Mouse (Mus musculus): ENCODE measurements around the gene Exoc3l2. TPM values are rescaled to one million over a fixed set of nuclear protein-coding genes. Genes with fewer than 3 reads are reported as not detected.

Gene Exoc3l2
- polyA plus RNA-seq, 1 experiment from 2014 or later: 0.97 TPM

DNA sequence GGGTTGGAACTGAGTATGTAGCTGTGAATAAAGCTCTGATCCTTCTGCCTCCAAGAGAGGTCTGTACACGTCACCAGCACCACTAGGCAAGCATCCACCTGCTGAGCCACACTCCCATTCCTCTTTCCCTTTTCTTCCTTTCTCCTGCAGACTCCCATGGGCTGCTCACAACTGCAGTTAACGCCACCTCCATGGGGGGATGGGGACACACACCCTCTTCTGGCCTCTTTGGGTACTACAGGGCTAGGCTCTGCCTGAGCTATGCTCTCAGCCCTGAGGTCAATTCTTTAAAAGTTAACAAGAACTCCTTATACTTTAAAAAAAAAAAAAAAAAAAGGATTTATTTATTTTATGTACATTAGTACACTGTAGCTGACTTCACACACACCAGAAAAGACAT, 30.7 kb upstream of the Exoc3l2 start:
- no peaks in the 10 kb centered on the region for H3K9me3 ChIP-seq (ENCODE audit: control insufficient read depth, low read length)
- peaks cover 57% of the 10 kb centered on the region for H3K36me3 ChIP-seq (ENCODE audit: control insufficient read depth, insufficient read depth, low read length)
- H3K27ac ChIP-seq (replicated peaks): no peak overlapping the region
- H3K9ac ChIP-seq (ENCODE audit: low read length): no peak overlapping the region
- no peak for TF ChIP-seq EP300 (optimal IDR thresholded peaks at IDR 0.05)
- TF ChIP-seq CTCF (IDR thresholded peaks at IDR 0.05; ENCODE audit: low read depth): peak; percentile 43
- no peaks in the 10 kb centered on the region for H3K27me3 ChIP-seq (ENCODE audit: control insufficient read depth, insufficient read depth, low read length)
- H3K4me2 ChIP-seq (replicated peaks; ENCODE audit: low read depth): no peak overlapping the region
- WGBS: 93% methylated on average over 2 of the region's 2 CpGs
- no peaks in the 10 kb centered on the region for H3K4me1 ChIP-seq (replicated peaks; ENCODE audit: control insufficient read depth, insufficient read depth)
- no peak overlapping the region for H3K4me3 ChIP-seq (ENCODE audit: low read depth, low read length)
- DNase-seq (ENCODE audit: low spot score): no peak
- ATAC-seq (ENCODE audit: low FRiP score, low TSS enrichment): no peak

DNA sequence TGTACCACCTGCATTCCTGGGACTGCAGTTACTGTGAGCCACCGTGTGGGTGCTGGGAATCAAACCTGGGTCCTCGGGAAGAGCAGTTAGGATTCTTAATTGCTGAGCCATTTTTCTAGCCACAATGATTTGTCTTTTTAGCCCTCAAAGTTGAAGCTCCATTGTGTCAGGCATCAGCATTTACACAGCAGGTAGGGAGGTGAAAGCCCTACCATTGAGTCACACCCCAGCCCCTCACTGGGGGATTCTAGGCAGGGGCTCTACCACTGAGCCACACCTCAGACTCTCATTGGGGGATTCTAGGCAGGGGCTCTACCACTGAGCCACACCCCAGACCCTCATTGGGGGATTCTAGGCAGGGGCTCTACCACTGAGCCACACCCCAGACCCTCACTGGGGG, 26.9 kb upstream of the Exoc3l2 start:
- Histone ChIP-seq H3K9me3 (ENCODE audit: control insufficient read depth, low read length) (no peaks in the 10 kb centered on the region), H3K27me3 (ENCODE audit: control insufficient read depth, insufficient read depth, low read length) (no peaks in the 10 kb centered on the region), H3K4me2 (replicated peaks; ENCODE audit: low read depth) (no peak overlapping the region), H3K4me3 (ENCODE audit: low read depth, low read length) (no peak overlapping the region), H3K9ac (ENCODE audit: low read length) (no peak overlapping the region), H3K36me3 (ENCODE audit: control insufficient read depth, insufficient read depth, low read length) (peaks cover 43% of the 10 kb centered on the region), H3K4me1 (replicated peaks; ENCODE audit: control insufficient read depth, insufficient read depth) (no peaks in the 10 kb centered on the region), H3K27ac (replicated peaks) (no peak overlapping the region)
- DNase-seq (ENCODE audit: low spot score) (no peak), ATAC-seq (ENCODE audit: low FRiP score, low TSS enrichment) (no peak)
- WGBS: 98% methylated on average over 2 of the region's 2 CpGs
- TF ChIP-seq EP300 (optimal IDR thresholded peaks at IDR 0.05) (no peak), CTCF (IDR thresholded peaks at IDR 0.05; ENCODE audit: low read depth) (no peak)

DNA sequence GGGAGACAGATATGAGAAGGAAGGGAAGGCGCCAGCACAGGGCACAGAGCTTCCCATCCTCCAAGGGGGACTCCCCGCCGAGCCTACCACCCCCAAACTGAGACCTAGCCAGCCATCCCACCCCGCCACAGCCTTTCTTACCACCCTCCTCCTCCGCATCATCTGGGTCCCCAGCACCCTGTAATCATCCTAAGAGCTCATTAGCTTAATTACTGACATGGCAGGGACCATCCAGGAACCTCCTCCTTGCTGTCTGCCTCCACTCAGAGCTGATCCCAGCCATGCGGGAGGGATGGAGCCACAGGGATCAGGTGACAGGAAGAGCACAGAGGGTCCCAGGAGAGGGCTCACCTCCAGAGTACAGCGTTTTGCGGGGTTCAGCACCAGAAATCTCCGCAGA, 26.1 kb upstream of the Exoc3l2 start:
- DNase-seq (ENCODE audit: low spot score): no peak
- ATAC-seq (ENCODE audit: low FRiP score, low TSS enrichment): no peak
- H3K36me3 ChIP-seq (ENCODE audit: control insufficient read depth, insufficient read depth, low read length): peaks cover 38% of the 10 kb centered on the region
- no peak overlapping the region for H3K4me3 ChIP-seq (ENCODE audit: low read depth, low read length)
- no peak overlapping the region for H3K27ac ChIP-seq (replicated peaks)
- TF ChIP-seq CTCF (IDR thresholded peaks at IDR 0.05; ENCODE audit: low read depth) (no peak), EP300 (optimal IDR thresholded peaks at IDR 0.05) (no peak)
- no peak overlapping the region for H3K9ac ChIP-seq (ENCODE audit: low read length)
- H3K27me3 ChIP-seq (ENCODE audit: control insufficient read depth, insufficient read depth, low read length): no peaks in the 10 kb centered on the region
- no peaks in the 10 kb centered on the region for H3K9me3 ChIP-seq (ENCODE audit: control insufficient read depth, low read length)
- WGBS: 78% methylated on average over 9 of the region's 9 CpGs
- no peak overlapping the region for H3K4me2 ChIP-seq (replicated peaks; ENCODE audit: low read depth)
- H3K4me1 ChIP-seq (replicated peaks; ENCODE audit: control insufficient read depth, insufficient read depth): no peaks in the 10 kb centered on the region

DNA sequence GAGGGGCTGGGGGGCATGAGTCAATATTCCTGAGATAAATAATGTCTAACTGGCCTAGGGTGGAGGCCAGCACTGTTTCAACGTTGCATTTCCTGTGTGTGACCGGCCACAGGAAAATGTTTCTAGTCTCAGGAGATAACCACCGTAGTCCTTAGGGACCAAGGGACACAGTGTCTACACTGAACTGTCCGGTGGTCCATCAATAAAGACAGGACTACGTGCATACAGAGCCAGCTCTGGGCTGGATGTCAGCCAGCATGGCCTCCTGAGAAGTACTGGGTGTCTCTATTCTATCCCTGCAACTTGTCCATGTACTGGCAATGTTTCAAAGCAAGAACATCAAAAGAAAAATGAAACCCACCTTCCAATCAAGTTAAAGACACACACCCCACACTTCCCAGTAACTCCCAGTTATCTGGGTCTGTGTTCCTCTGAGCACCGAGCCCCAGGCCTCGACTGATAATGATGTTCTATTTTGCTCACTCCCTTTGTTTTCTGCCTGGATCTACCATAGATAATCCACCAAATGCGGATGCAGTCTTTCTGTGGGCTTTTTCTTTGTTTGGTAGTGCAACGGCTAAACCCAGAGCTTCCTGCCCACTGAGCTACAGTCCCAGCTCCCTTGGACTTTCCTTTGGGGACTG, 21.6 kb upstream of the Exoc3l2 start:
- Histone ChIP-seq H3K4me2 (replicated peaks; ENCODE audit: low read depth) (no peak overlapping the region), H3K9me3 (ENCODE audit: control insufficient read depth, low read length) (no peaks in the 10 kb centered on the region), H3K27me3 (ENCODE audit: control insufficient read depth, insufficient read depth, low read length) (no peaks in the 10 kb centered on the region), H3K4me3 (ENCODE audit: low read depth, low read length) (no peak overlapping the region), H3K4me1 (replicated peaks; ENCODE audit: control insufficient read depth, insufficient read depth) (no peaks in the 10 kb centered on the region), H3K27ac (replicated peaks) (no peak overlapping the region), H3K9ac (ENCODE audit: low read length) (no peak overlapping the region), H3K36me3 (ENCODE audit: control insufficient read depth, insufficient read depth, low read length) (peaks cover 21% of the 10 kb centered on the region)
- no peak for ATAC-seq (ENCODE audit: low FRiP score, low TSS enrichment)
- 79% methylated on average over 9 of the region's 9 CpGs for WGBS
- TF ChIP-seq EP300 (optimal IDR thresholded peaks at IDR 0.05): no peak
- TF ChIP-seq CTCF (IDR thresholded peaks at IDR 0.05; ENCODE audit: low read depth): no peak
- DNase-seq (ENCODE audit: low spot score): no peak

DNA sequence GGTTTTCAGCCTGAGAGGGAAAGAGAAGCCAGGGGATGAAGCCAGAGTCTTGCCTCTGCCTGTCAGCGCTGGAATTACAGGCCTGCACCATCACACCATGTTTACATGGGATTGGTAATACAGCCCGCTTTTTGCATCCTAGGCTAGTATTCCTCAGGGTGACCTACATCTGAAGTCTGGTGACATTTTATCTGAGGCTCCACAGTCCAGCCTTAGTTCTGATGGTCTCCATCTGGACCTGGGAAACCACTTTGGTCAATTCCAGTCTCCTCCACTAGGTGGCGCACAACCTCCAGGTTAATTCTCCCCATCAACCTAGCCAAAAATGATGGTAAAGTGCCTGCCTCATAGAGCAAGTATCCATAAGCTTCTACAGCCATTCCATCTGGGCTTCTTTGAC, 19.8 kb upstream of the Exoc3l2 start:
- WGBS: 39% methylated on average over 3 of the region's 3 CpGs
- ATAC-seq (ENCODE audit: low FRiP score, low TSS enrichment): peak; percentile 16; the same call in 1 of the 2 replicates
- no peaks in the 10 kb centered on the region for H3K27me3 ChIP-seq (ENCODE audit: control insufficient read depth, insufficient read depth, low read length)
- H3K9me3 ChIP-seq (ENCODE audit: control insufficient read depth, low read length): no peaks in the 10 kb centered on the region
- TF ChIP-seq CTCF (IDR thresholded peaks at IDR 0.05; ENCODE audit: low read depth) (peak; percentile 92), EP300 (optimal IDR thresholded peaks at IDR 0.05) (no peak)
- no peak overlapping the region for H3K9ac ChIP-seq (ENCODE audit: low read length)
- no peak overlapping the region for H3K4me2 ChIP-seq (replicated peaks; ENCODE audit: low read depth)
- H3K27ac ChIP-seq (replicated peaks): no peak overlapping the region
- no peak overlapping the region for H3K4me3 ChIP-seq (ENCODE audit: low read depth, low read length)
- peaks cover 23% of the 10 kb centered on the region for H3K36me3 ChIP-seq (ENCODE audit: control insufficient read depth, insufficient read depth, low read length)
- peak; percentile 78 for DNase-seq (ENCODE audit: low spot score)
- H3K4me1 ChIP-seq (replicated peaks; ENCODE audit: control insufficient read depth, insufficient read depth): no peaks in the 10 kb centered on the region

DNA sequence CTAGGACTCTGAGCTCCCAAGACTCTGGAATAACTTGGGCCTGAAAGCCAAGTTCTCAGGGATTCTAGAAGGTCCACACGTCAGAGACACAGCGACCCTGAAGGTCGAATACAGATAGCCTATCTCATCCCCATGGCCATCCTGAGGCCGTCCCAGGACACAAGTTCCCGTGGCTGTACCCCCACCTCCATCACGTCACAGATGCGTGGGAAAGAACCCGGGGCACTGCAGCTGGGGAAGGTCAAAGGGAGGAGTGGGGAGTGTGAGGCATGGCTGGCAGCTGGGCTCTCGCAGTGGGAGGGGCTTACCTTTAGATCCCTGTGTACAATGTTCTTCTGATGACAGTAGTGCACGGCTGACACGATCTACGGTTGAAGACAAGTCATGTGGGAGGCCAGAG, 18.3 kb upstream of the Exoc3l2 start:
- 80% methylated on average over 12 of the region's 12 CpGs for WGBS
- Histone ChIP-seq H3K27ac (replicated peaks) (no peak overlapping the region), H3K9me3 (ENCODE audit: control insufficient read depth, low read length) (no peaks in the 10 kb centered on the region), H3K9ac (ENCODE audit: low read length) (no peak overlapping the region), H3K4me3 (ENCODE audit: low read depth, low read length) (no peak overlapping the region), H3K27me3 (ENCODE audit: control insufficient read depth, insufficient read depth, low read length) (no peaks in the 10 kb centered on the region), H3K36me3 (ENCODE audit: control insufficient read depth, insufficient read depth, low read length) (peaks cover 25% of the 10 kb centered on the region), H3K4me2 (replicated peaks; ENCODE audit: low read depth) (no peak overlapping the region), H3K4me1 (replicated peaks; ENCODE audit: control insufficient read depth, insufficient read depth) (no peaks in the 10 kb centered on the region)
- TF ChIP-seq CTCF (IDR thresholded peaks at IDR 0.05; ENCODE audit: low read depth): no peak
- no peak for TF ChIP-seq EP300 (optimal IDR thresholded peaks at IDR 0.05)
- ATAC-seq (ENCODE audit: low FRiP score, low TSS enrichment) (no peak), DNase-seq (ENCODE audit: low spot score) (no peak)
